Mouse (Mus musculus): ENCODE measurements around the gene Sik1.

GRCm38 (mm10) chr17:31898941-31899340, 43.3 kb upstream of the Sik1 start:
- no peak for TF ChIP-seq POLR2A (IDR thresholded peaks at IDR 0.05; ENCODE audit: borderline replicate concordance, extremely low read depth, insufficient read depth, insufficient read length, poor library complexity, severe bottlenecking)
- TF ChIP-seq CTCF (IDR thresholded peaks at IDR 0.05; ENCODE audit: borderline replicate concordance, extremely low read depth, insufficient read depth, insufficient read length), result no peak
